ENCODE assay signal across 11 mouse cellular contexts in the genomic region with DNA sequence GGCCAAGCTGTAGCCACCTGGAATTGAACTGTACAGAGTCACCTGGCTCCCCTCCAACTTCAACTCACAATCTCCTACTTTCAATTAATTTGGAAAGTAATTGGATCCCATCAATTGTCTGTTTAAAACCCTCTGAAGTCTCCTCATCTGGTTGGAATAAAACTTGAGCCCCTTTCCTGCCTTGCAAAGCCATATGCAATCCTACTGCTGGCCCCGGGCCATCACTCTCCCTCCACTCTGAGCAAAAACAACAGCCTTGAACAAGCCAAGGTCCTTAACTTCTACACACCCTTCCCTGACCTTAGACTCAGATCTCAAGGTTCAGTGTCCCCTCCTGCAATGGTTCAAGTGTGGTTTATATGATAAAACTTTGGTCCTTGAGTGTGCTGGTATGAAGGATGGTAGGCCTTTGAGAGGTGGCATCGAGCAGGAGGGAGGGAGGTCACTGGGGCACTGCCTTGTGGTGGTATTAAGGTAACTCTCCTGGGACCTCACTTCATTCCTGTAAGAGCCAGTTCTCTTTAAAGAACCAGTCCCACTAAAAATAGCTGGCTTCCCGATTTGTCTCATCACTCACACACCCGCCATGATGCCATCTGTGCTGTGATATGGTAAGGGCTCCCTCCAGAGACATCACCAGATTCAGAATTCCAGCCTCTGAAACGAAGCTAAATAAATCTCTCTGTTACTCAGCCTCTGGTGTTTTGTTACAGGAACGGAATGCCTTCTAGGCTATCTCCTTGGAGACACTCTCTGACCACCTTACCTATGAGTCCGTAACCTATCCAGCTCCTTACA.
A peak's percentile ranks its signal among the peaks of the same experiment; 100 is the strongest.
DNase-seq lines count a peak whose midpoint lies in the region; ATAC-seq and TF ChIP-seq lines count a peak whose summit lies in the region.
"Had no signal": no experiment of that assay in that cellular context is flagged by ENCODE, and none has a peak within 500 bp of the region (broad histone marks: within the 10 kb centered on the region; RNA-seq: fewer than 3 reads in every experiment).

No protein-coding gene starts in this region.

- TF ChIP-seq CTCF in intestine, postnatal 0 days (IDR thresholded peaks at IDR 0.05; ENCODE audit: low read depth) = no peak

- ATAC-seq in intestine, postnatal 0 days = no peak
- ATAC-seq: midbrain, embryonic 16.5 days had no signal

- no peak overlapping the region for H3K4me3 ChIP-seq in intestine, postnatal 0 days (ENCODE audit: low read depth, low read length)

- peaks cover 9% of the 10 kb centered on the region for H3K4me1 ChIP-seq in intestine, postnatal 0 days (replicated peaks; ENCODE audit: control insufficient read depth, insufficient read depth, low read length)

- H3K9me3 ChIP-seq in intestine, postnatal 0 days (ENCODE audit: control insufficient read depth) = no peaks in the 10 kb centered on the region

- no peaks in the 10 kb centered on the region for H3K36me3 ChIP-seq in intestine, postnatal 0 days (ENCODE audit: control insufficient read depth, insufficient read depth)

- 74% methylated on average over 7 of the region's 7 CpGs for WGBS in intestine, postnatal 0 days

- no peaks in the 10 kb centered on the region for H3K27me3 ChIP-seq in intestine, postnatal 0 days (replicated peaks; ENCODE audit: control insufficient read depth, insufficient read depth, low read length)

- H3K27ac ChIP-seq in intestine, postnatal 0 days (ENCODE audit: low read depth, low read length) = no peak overlapping the region
- H3K27ac ChIP-seq: hindbrain, embryonic 14.5 days had no signal

- no peak overlapping the region for H3K9ac ChIP-seq in intestine, postnatal 0 days (ENCODE audit: low read depth, low read length)
- H3K9ac ChIP-seq: hindbrain, embryonic 14.5 days had no signal

- peak; percentile 21 for DNase-seq in kidney, adult 11 months
- DNase-seq in kidney, postnatal 10 days = no peak
- DNase-seq in adrenal gland, adult 8-10 months = peak; percentile 69
- peak; percentile 97 for DNase-seq in brain, adult 2 months (ENCODE audit: low read depth, low spot score)
- DNase-seq in layer of hippocampus, adult 9-10 months (ENCODE audit: low spot score) = peak; percentile 25
- DNase-seq in thymus, postnatal 10 days (ENCODE audit: low spot score in 2 of 2) = no peak
- DNase-seq: embryo, embryonic 11 days had no signal

- H3K4me2 ChIP-seq in intestine, postnatal 0 days (replicated peaks; ENCODE audit: low read depth) = no peak overlapping the region
- H3K4me2 ChIP-seq: hindbrain, embryonic 14.5 days; liver, embryonic 11.5 days had no signal

Comparison
In these comparisons a context has a peak if more than half of its experiments do, and no peak if none do; other contexts are left out.
1. DNase-seq: peak in kidney, adult 11 months (single experiment), adrenal gland, adult 8-10 months (single experiment), brain, adult 2 months (single experiment) and layer of hippocampus, adult 9-10 months (single experiment); none in kidney, postnatal 10 days (single experiment) and thymus, postnatal 10 days (0 of 2).